Mouse (Mus musculus): ENCODE measurements around the gene Itpkc. TPM values are rescaled to one million over a fixed set of nuclear protein-coding genes. Genes with fewer than 3 reads are reported as not detected.

The Itpkc gene
- polyA plus RNA-seq, 1 experiment from 2014 or later = 5.6 TPM

DNA sequence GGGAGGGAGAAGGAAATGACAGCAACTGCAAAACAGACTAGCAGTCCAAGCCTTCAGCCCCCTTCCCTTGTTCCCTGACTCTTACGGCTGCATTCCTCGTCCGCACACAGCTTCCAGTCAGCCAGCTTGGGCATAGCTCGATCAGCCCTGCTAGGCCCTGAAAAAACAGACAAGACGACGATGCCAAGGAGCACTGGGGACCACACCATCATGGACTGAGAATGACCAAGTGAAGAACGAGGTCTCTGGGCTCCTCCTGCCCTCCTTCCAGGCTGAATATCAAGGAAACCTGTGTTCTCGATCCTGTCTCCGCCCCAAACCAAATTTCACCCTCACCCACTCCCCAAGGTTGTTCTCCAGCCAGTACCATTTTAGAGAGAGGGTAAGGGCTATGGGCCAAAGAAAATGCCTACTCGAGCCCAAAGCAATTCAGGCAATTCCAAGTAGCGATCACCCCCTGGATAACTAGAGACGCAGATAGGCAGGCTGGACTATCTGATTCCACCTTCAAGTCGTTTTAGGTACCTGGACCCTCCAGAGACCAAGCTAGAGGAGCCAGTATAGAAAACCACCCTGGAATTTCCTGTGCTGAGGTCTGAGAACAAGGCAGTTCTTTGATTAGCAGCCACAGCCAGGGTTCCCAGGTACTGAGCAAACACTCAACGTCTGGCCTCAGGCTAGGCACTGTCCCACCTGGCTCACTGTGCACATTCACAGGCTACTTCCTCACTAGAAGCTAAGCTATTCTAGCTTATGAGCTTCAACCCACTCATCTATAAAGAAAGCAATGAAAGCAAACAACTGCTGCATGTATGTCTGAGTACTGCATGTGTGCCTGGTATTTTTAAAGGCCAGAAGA, 47.4 kb downstream of the Itpkc start, which contains the start of the genes Gm21983 and Mia:
Gene Gm21983 (minus strand): TSS at position 250 of the 859 bp plus-strand sequence.
Gene Mia (minus strand): TSS at position 321 of the 859 bp plus-strand sequence.
- DNase-seq (ENCODE audit: low spot score) = no peak
- Histone ChIP-seq H3K27ac (replicated peaks) (no peak within 1 kb of the TSS), H3K4me3 (no peak within 1 kb of the TSS), H3K4me1 (peaks cover 15% of the 10 kb centered on the region), H3K27me3 (replicated peaks; ENCODE audit: low read depth, poor library complexity, severe bottlenecking) (no peaks in the 10 kb centered on the region), H3K36me3 (replicated peaks) (peaks cover 40% of the 10 kb centered on the region), H3K9me3 (no peaks in the 10 kb centered on the region)
- WGBS = 71% methylated on average over 14 of the region's 14 CpGs

DNA sequence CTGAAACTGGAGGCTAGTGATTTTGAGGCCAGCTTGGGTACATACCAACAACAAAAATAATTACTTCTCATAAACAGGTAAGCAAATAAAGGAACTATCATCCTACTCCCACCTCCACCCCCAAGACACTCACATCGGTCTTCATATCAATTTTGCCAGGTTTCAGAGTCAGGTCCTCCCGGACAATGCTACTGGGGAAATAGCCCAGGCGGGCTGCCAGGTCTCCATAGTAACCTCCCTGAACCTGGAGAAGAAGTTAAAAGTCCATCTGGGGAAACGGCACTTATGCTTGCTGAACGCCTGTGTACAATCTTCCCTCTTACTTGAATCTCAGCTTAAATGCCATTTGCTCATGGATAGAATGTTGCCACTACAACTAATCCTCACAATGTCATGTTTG, 48.4 kb downstream of the Itpkc start:
- no peak overlapping the region for H3K27ac ChIP-seq (replicated peaks)
- H3K4me3 ChIP-seq = no peak overlapping the region
- H3K36me3 ChIP-seq (replicated peaks) = peaks cover 30% of the 10 kb centered on the region
- WGBS = 87% methylated on average over 5 of the region's 5 CpGs
- DNase-seq (ENCODE audit: low spot score) = no peak
- no peaks in the 10 kb centered on the region for H3K9me3 ChIP-seq
- peaks cover 15% of the 10 kb centered on the region for H3K4me1 ChIP-seq
- H3K27me3 ChIP-seq (replicated peaks; ENCODE audit: low read depth, poor library complexity, severe bottlenecking) = no peaks in the 10 kb centered on the region

DNA sequence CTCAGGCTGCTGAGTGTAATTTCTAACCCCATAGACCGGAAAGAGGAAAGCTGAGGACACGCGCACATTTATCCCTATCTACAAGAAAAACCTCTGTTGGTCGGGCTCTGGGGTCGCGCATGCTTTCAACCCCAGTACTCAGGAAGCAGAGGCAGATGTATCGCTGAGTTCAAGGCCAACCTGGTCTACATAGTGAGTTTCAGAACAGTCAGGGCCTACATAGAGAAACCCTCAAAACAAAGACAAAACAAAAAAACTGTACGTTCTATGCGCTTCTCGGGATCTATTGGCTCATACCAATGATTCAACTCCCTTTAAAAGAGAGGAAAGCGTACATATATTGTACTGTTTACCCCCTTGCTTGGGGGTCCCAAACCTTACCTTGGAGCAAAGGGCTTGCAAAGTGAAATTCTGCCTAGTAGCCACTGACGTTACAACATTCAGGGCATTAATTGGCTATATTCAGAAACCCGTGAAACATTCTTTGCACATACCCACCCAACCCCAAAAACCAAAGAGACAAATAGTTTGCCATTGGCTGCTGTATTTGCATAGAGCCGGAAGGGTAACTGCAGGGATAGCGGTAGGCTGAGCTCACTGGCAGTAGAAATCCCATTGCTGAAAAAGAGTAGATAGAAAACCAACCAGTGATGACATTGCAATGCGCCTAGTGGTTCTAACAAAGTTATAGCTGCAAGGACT, 49.1 kb downstream of the Itpkc start:
- no peaks in the 10 kb centered on the region for H3K9me3 ChIP-seq
- H3K27ac ChIP-seq (replicated peaks) = peak overlapping the region; percentile 91
- H3K27me3 ChIP-seq (replicated peaks; ENCODE audit: low read depth, poor library complexity, severe bottlenecking) = no peaks in the 10 kb centered on the region
- H3K36me3 ChIP-seq (replicated peaks) = peaks cover 30% of the 10 kb centered on the region
- peak overlapping the region; percentile 79 for H3K4me3 ChIP-seq
- DNase-seq (ENCODE audit: low spot score) = no peak
- 49% methylated on average over 16 of the region's 16 CpGs for WGBS
- H3K4me1 ChIP-seq = peaks cover 15% of the 10 kb centered on the region

GRCm38 (mm10) chr7:27178324-27179216, 49.9 kb downstream of the Itpkc start, which contains the start of gene Rab4b:
Gene Rab4b (minus strand): TSS chr7:27178896.
- WGBS = under 1% methylated on average over 53 of the region's 53 CpGs
- H3K9me3 ChIP-seq = no peaks in the 10 kb centered on the region
- peaks cover 33% of the 10 kb centered on the region for H3K36me3 ChIP-seq (replicated peaks)

DNA sequence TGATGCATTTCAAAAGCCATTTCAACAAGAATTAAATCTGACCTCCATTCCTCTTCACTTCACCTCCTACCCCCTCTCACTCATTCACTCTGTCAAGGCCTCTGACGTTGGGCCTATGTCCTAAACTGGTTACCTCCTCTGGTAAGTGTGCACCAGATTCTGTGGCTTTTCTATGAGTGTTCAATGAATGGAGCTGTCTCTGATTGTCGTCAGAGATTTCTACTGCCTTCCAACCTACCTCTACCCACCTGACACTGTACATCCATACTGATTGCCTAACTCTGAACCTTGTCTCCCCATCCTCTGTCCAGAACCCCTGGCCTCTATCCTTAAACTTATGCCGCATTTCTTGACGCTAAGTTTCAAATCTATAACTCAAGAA, 50.5 kb downstream of the Itpkc start:
- no peaks in the 10 kb centered on the region for H3K27me3 ChIP-seq (replicated peaks; ENCODE audit: low read depth, poor library complexity, severe bottlenecking)
- DNase-seq (ENCODE audit: low spot score) = no peak
- peaks cover 15% of the 10 kb centered on the region for H3K4me1 ChIP-seq
- no peaks in the 10 kb centered on the region for H3K9me3 ChIP-seq
- peak overlapping the region; percentile 91 for H3K27ac ChIP-seq (replicated peaks)
- WGBS = 23% methylated on average over 4 of the region's 4 CpGs
- peaks cover 32% of the 10 kb centered on the region for H3K36me3 ChIP-seq (replicated peaks)
- peak overlapping the region; percentile 79 for H3K4me3 ChIP-seq

More at GRCm38 (mm10) chr7:27178324-27179216, 49.9 kb downstream of the Itpkc start, which contains the start of gene Rab4b:
- Histone ChIP-seq H3K4me1 (peaks cover 15% of the 10 kb centered on the region), H3K27me3 (replicated peaks; ENCODE audit: low read depth, poor library complexity, severe bottlenecking) (no peaks in the 10 kb centered on the region), H3K4me3 (peak within 1 kb of the TSS; percentile 79), H3K27ac (replicated peaks) (peak within 1 kb of the TSS; percentile 91)
- peak; percentile 99 for DNase-seq (ENCODE audit: low spot score)

DNA sequence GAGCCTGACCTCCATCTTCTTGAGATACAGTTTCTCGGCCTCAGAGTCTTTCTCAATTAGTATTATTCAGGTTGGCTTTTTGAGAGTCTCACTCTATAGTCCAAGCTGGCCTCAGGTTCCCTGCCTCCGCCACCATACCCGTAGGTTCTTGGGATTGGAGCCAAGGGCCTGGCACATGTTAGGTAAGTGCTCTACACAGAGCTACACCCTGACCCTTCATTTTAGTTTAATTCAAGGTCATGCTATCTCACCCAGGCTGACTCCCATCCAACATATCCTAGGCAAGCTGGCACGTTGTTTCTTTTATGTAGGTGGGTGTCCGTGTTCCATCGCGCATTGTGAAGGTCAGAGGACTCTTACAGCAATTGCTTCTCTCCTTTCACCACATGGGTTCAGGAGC, 53.6 kb downstream of the Itpkc start:
- no peak for DNase-seq (ENCODE audit: low spot score)
- WGBS = 93% methylated on average over 7 of the region's 7 CpGs
- Histone ChIP-seq H3K4me3 (no peak overlapping the region), H3K9me3 (no peaks in the 10 kb centered on the region), H3K27ac (replicated peaks) (no peak overlapping the region), H3K27me3 (replicated peaks; ENCODE audit: low read depth, poor library complexity, severe bottlenecking) (no peaks in the 10 kb centered on the region), H3K4me1 (peaks cover 15% of the 10 kb centered on the region), H3K36me3 (replicated peaks) (peaks cover 45% of the 10 kb centered on the region)

- no peak for DNase-seq (ENCODE audit: low spot score)
- H3K27ac ChIP-seq (replicated peaks) = no peak overlapping the region
- WGBS = 94% methylated on average over 15 of the region's 15 CpGs
- peaks cover 12% of the 10 kb centered on the region for H3K4me1 ChIP-seq
- peaks cover 46% of the 10 kb centered on the region for H3K36me3 ChIP-seq (replicated peaks)
- no peaks in the 10 kb centered on the region for H3K9me3 ChIP-seq
- no peaks in the 10 kb centered on the region for H3K27me3 ChIP-seq (replicated peaks; ENCODE audit: low read depth, poor library complexity, severe bottlenecking)
- no peak overlapping the region for H3K4me3 ChIP-seq
These were observed 54.0 kb downstream of the Itpkc start for GRCm38 (mm10) chr7:27174496-27174895.

DNA sequence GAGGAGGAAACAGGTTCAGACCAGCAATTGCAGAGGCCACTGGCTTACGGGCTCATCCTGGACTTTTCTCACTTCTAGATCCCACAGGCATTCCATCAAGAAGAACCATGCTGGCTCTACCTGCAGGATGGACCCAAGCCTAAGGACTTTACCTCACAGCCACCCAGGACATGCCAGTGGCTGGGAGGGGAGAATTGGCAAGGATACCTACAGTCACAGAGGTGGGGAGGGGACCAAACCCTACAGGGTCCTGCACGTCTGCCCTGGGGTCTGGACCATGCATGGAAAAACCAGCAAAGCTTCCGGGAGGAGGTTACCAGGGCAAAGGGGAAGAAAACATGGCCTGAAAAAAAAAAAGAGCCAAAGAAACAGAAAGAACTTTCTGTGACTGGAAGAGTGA, 57.5 kb downstream of the Itpkc start:
- peaks cover 48% of the 10 kb centered on the region for H3K36me3 ChIP-seq (replicated peaks)
- no peak overlapping the region for H3K27ac ChIP-seq (replicated peaks)
- 0 out of 2 replicates have a peak, but pooled peaks cover 2% of the 10 kb centered on the region for H3K9me3 ChIP-seq
- H3K27me3 ChIP-seq (replicated peaks; ENCODE audit: low read depth, poor library complexity, severe bottlenecking) = no peaks in the 10 kb centered on the region
- H3K4me1 ChIP-seq = peaks cover 9% of the 10 kb centered on the region
- 94% methylated on average over 3 of the region's 3 CpGs for WGBS
- H3K4me3 ChIP-seq = no peak overlapping the region
- DNase-seq (ENCODE audit: low spot score) = no peak

DNA sequence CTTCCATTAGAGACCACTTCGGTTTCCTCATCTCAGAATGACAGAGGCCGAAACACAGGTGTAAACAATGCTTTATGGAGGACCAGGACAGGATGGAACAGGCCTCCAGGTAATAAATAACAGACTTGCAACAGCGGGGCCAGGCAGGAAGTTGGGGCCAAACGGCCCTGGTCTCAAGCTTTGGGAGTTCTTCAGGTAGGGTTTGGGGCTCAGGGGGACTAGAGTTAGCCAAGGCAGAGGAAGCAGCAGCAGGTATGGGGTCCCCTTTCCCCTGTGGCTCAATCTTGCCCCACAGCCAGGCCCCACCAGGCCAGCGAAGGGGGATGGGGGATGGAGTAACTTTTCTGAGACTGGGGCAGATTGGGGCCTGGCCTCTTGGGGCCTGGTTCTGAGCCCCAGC, 60.1 kb downstream of the Itpkc start:
- DNase-seq (ENCODE audit: low spot score) = no peak
- H3K9me3 ChIP-seq = 0 out of 2 replicates have a peak, but pooled peaks cover 2% of the 10 kb centered on the region
- WGBS = 91% methylated on average over 5 of the region's 5 CpGs
- peaks cover 53% of the 10 kb centered on the region for H3K36me3 ChIP-seq (replicated peaks)
- no peak overlapping the region for H3K27ac ChIP-seq (replicated peaks)
- H3K4me1 ChIP-seq = peaks cover 34% of the 10 kb centered on the region
- no peak overlapping the region for H3K4me3 ChIP-seq
- no peaks in the 10 kb centered on the region for H3K27me3 ChIP-seq (replicated peaks; ENCODE audit: low read depth, poor library complexity, severe bottlenecking)

DNA sequence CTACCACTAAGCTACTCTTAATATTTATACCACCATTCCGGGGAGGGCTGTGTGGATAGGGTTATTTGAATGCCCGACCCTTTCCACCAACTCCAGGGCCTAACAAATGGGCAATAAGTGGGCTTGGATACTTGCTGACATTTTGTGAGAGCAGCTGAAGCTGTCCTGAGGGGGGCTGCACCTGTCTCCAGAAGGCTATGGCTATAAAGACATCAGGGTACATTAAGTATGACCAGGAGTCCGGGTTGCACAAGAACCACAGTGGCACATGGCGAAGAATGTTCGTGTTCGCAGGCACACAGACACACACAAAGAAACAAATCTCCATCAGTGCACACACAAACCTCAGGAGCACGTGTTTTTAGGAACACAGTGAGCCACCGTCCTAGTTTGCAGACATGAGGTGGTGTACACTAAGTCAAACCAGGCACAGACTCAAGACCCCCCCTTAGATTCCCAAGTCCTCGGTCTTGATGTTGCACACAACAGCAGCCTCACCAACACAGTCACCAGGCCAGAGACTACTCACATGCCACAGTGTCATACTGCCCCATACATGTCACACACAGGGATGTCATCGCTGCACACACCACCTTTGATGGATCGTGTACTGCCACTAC, 60.9 kb downstream of the Itpkc start:
- WGBS = 80% methylated on average over 11 of the region's 11 CpGs
- Histone ChIP-seq H3K27me3 (replicated peaks; ENCODE audit: low read depth, poor library complexity, severe bottlenecking) (no peaks in the 10 kb centered on the region), H3K36me3 (replicated peaks) (peaks cover 54% of the 10 kb centered on the region), H3K4me3 (peak overlapping the region; percentile 82), H3K27ac (replicated peaks) (peak overlapping the region; percentile 98), H3K4me1 (peaks cover 42% of the 10 kb centered on the region), H3K9me3 (0 out of 2 replicates have a peak, but pooled peaks cover 2% of the 10 kb centered on the region)
- no peak for DNase-seq (ENCODE audit: low spot score)

GRCm38 (mm10) chr7:27166614-27167474, 61.6 kb downstream of the Itpkc start, which contains the start of gene Egln2:
Gene Egln2 (minus strand): TSS chr7:27166802.
- H3K9me3 ChIP-seq = 0 out of 2 replicates have a peak, but pooled peaks cover 2% of the 10 kb centered on the region
- peak; percentile 97 for DNase-seq (ENCODE audit: low spot score)
- 2% methylated on average over 61 of the region's 61 CpGs for WGBS
- H3K36me3 ChIP-seq (replicated peaks) = peaks cover 54% of the 10 kb centered on the region
- H3K4me1 ChIP-seq = peaks cover 44% of the 10 kb centered on the region
- H3K27ac ChIP-seq (replicated peaks) = peak within 1 kb of the TSS; percentile 98
- H3K4me3 ChIP-seq = peak within 1 kb of the TSS; percentile 82
- no peaks in the 10 kb centered on the region for H3K27me3 ChIP-seq (replicated peaks; ENCODE audit: low read depth, poor library complexity, severe bottlenecking)

Data from embryonic facial prominence, embryonic 10.5 days (tissue).